Mouse (Mus musculus) left cerebral cortex, adult 8-10 months (tissue): ENCODE measurements at regions not wholly inside any gene's neighbourhood (a gene's known extent, or its start where the extent isn't known, plus 50 kb on each side); places are given as distances from the start of the nearest gene placed in this dataset.
A peak's percentile ranks its signal among the peaks of the same experiment; 100 is the strongest.

ENCODE experiments used
- DNase-seq, 2 experiments: peaks; one replicate each; pipeline ENCODE4 v3.0.0; 2022; ENCODE audit warnings: low spot score in 2 of 2

DNA sequence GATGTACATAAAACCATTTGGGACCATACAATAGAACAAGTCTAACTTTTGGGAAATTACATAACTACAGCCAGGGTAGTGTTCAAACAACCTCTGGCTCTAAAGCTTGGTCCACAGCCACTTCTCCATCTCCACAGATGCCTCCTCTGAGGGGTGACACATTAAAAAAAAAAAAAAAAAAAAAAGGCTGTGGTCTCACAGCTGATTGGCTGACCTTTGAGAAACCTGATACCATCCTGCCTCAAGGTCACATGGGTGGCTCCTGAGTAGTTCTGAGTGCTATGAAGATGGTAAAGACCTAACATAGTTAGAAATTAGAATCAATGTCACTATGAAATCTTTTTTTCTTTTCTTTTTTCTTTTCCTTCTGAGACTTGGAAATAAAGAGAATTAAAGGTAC, 102.4 kb downstream of the Tmem182 start:
- DNase-seq = no peak

DNA sequence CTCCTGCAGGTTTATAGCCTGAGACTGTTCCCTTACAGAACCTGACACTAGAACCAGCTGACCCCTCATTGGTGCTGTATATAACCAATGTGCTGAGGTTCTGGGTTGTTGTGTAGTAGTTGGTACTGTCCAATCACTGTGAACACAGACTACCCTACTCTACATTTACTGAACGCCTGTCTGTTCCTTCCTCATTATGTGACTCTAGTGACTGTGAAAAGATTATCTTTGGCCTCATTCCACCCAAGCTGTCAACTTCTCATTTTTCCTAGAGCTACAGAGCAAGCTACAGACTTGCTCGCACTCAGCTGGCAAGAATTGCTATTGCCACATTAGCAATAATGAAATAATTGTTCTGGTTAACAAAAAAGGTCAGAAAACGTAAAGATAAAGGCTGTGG, 108.2 kb downstream of the Tmem182 start:
- no peak for DNase-seq

DNA sequence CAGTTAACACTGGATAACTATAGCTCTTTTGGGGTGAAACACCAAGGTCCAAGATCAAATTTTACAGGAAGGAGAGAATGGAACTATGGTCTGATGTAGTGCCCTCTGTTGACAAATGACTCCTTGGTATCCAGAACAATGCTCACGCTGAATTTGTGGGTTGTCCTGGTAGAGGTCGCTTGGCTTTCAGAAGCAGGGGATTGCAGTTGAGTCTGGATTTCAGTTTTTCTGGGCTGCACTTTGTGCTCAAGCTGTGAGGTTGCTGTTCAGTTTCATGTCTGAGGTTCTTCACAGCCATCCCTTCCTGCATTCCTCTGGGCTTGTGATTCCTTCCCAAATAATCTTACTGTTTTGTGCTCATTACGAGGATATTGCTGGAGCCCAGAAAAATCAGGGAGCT, 118.9 kb downstream of the Tmem182 start:
- DNase-seq = no peak

GRCm38 (mm10) chr1:40924780-40925179, 119.4 kb downstream of the Tmem182 start:
- no peak for DNase-seq

DNA sequence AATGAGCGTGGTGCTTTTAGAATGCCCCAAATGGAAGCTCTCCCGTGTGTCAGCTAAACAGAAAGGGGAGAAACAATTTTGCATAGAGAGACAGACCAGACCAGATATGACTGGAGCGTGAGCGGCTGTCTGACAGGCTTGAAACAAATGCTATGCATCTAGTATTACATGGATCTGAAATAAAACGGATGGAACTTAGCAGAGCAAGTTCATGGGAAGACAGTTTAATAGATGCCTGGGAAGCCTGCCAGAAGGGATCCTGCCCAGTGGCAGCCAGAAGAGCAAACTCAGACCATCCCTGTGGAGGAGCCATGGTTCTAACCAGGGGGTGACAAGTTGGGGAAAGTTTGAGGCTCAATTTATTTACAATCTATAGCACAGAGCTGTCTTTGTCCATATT, 126.0 kb downstream of the Tmem182 start:
- no peak for DNase-seq

DNA sequence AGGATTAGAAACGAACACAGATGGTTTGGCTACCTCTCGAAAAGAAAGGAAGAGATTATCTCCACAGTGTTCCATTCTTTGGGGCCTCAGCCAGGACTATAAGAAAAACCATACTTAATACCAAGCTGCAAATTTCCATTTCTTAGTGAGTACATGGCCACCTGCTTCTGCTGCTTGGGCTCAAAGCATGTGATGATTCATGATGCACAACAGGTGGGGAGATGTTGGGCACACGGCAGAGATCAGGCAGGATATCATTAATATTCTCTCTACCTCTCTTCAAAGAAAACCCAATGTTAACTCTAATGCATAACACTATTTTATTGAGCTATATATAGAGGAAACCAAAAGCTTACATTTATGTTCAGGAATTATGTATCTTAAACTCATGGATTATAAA, 131.3 kb downstream of the Tmem182 start:
- no peak for DNase-seq

DNA sequence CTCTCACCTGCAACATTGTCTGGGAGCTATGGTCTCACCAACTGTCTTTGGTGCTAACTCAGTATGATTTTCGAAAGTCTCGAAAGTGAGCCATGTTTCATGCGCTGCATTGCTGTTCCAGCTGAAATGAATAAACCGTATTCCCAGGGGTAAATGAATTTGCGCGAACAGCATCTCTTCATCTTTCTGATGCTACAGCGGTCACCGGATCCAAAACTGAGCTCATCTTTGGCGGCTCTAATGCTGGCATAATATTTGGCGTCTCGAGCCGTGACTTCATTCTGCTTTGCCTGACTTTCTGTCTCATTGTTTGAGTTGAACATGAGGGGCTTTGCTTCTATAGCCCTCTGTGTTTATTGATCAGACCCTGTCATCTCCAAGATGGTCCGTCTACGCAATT, 137.3 kb downstream of the Tmem182 start:
- no peak for DNase-seq

- DNase-seq = no peak
Measured at GRCm38 (mm10) chr1:40943165-40943564, 137.8 kb downstream of the Tmem182 start.

DNA sequence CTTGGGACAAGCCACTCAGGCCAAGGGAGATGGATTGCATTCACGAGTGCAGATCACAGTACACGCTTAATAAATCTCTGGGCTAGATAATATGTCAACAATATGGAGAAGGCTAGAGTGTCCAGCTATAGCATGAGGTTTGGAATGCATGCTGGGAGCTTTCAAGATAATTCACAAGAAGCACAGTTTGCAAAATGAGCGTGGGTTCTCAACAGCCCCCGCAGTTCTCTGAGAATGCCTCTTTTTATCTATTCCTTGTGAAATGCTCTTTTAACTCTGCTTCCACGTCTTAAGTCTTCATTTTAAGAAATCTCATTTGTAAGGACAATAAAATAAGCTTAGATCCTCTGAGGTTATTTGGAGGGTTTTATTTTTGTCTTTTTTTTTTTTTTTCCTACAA, 145.2 kb downstream of the Tmem182 start:
- DNase-seq = peak in 1 of 2 experiments; percentile 25

GRCm38 (mm10) chr1:40954720-40955163, 149.3 kb downstream of the Tmem182 start:
- DNase-seq = no peak

- DNase-seq = no peak
Measured at GRCm38 (mm10) chr1:40967768-40968504, 162.5 kb downstream of the Tmem182 start.

DNA sequence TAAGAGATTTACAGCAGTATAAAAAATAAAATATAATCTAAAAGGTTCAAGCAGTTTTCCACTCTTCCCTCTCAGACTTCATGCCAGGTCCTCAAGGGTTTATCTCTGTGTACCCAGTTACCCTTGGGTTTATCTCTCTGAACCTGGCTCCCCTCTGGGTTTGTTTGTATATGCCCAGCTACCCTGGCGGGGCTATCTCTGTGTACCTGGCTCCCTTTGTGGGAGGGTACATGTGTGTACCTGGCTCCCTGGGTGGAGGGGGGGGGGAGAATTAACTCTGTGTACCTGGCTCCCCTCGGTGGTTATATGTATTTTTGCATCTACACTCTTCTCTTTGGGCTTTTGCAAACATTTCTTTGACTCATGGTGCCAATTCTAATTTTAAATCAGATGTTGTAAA, 178.4 kb downstream of the Tmem182 start:
- DNase-seq = no peak

DNA sequence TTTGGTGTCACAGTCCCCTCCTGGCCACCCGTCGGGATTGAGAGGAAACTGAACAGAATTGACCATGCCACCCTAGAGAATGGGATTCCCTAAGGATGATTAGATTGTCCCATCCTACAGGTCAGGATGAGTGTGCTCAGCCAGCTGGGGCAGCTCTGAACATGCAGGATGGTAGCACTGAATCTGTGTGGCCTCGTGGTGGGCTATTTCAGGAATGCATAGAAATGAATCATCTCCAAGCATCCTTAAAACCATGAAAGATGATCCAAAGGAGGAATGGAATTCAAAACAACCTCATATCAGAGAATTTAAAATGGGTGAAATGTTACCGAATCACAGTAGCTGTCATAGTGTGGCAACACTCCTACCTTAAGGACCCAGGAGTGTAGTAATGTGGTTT, 187.9 kb downstream of the Tmem182 start:
- no peak for DNase-seq

- peak; percentile 9 to 23 for DNase-seq
Measured at GRCm38 (mm10) chr1:41001154-41001949, 196.0 kb downstream of the Tmem182 start.

- DNase-seq = no peak
Measured at GRCm38 (mm10) chr1:41002006-41002405, 196.6 kb downstream of the Tmem182 start.

GRCm38 (mm10) chr1:41026943-41027342, 221.5 kb downstream of the Tmem182 start:
- no peak for DNase-seq

DNA sequence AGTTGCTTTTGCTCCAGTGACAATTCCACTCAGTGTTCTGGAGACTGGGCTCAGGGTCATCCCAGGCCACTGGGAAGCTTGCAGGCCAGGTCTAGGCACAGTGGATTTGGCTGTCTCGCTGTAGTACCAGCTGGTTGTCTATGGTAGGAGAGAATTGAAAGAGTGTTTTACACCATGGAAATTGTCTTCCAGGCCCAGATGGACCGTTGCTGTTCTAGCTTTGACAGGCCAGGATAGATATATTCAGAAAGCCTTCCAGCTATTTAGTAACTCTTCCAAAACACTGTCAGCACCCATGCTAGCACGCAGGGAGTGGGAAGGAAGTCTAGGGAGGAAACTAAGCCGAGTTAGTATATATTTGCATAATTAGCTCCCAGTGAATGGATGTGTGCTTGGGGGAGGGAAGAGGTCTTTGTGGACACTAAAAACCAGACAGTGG, 222.2 kb downstream of the Tmem182 start:
- DNase-seq = peak in 1 of 2 experiments; percentile 54

DNA sequence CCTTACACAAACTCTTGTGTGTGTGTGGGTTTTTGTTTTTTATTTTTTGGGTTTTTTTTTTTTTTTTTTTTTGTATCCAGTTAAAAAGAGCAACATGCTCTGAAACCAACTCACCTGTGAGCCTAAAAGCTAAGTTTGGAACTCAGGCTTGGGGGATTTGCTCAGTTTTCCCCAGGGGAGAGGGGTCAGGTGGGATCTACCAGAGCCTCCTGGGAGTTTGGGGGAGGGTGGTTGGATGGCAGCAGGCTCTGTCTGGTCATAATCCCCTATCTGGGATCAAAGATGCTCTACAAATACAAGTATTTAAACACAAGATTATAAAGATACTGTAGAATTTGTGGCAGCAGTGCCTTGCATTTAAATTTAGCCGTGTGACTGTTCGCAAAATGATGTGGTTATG, 222.6 kb downstream of the Tmem182 start:
- DNase-seq = no peak

DNA sequence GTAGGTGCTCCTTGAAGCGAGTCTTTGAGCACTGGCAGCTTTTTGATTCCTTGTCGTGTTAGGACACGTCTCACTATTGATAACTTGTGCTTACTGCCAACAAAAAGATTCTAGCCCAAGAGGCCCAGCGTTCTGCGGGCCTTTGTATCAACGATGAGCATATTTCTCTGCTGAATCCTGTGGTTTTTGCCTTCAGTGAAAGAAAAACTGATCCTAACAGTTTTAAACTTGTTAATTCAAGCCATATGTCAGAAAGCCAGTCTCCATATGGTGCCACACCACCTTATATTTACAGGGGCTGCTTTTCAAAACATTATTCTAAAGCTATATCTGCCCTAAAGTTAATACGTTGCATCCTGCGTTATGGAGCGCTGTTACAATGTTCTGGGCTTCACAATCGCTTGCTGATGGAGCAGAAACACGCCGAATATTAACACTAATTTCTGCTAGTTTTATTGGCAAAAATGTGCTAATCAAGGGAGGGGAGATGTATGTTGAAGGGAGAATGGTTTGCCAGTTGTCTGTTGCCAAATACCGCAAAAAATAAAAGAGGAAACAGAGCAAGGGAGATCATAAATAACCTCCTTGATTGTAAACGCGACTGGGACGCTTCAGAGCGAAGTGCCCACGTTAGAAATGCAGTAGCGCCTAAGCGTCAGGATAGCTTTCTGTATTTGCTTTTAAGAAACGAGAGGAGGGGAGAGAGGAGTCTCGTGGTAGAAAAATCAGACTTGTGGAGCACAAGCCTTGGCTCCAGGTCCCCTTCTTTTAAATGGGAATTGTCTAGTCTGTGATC, 229.9 kb downstream of the Tmem182 start:
- DNase-seq = no peak

DNA sequence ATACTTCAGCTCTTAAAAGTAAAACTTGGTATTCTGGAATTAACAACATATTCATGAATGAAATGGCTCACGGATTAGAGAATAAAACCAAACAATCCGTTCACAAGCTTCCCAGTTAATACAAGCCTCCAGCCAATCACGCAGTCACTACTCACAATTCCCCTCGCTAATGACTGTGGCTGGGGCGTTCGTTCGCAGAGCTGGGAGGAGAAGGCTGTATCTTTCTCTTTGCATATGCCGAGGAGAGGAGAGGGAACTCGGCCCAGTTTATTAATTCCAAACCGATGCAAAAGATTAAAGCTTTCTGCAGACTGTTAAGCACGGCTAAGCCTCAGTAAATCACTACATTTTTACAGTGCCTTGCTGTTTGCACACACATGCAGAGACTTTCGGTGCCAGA, 231.5 kb downstream of the Tmem182 start:
- no peak for DNase-seq

DNA sequence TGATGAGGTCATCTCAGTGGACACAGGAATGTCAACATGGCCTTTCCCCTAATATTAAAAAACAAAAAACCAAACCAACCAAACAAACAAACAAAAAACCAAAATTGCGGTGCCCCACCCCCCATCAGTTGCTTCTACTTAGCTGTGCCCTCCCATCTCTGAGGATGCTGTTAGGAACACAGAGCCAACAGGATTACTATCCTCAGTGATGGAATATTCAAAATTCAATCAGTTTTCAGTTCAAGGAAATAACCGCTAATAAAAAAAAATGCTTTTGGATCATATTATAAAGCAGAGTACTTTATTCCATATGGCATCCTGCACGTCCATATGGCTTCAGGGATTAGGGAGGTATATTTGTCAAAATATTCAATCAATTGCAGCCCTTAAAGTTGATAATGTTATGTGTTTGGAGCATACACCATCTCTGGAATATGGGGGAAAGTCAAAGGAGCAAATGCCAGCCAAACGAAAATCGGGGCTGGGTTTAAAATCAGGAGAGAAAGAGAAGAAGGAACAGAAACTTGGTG, 249.1 kb downstream of the Tmem182 start:
- DNase-seq = no peak

- DNase-seq = no peak
Measured at GRCm38 (mm10) chr1:41055761-41056160, 250.4 kb downstream of the Tmem182 start.
